Mouse (Mus musculus): ENCODE data around the gene Htr2b. TPM values are rescaled to one million over a fixed set of nuclear protein-coding genes. Genes with fewer than 3 reads are reported as not detected.

Htr2b gene
- 10 to 100 TPM in 1 of 26 experiments, 1 to 10 TPM in 9, under 1 TPM in 13, not detected in 3; 0.25 to 10.5 (median 0.92) TPM for total RNA-seq (2018; cell fraction: chromatin; rRNA removed)
- 1 to 10 TPM in 17 of 26 experiments, under 1 TPM in 9; 0.33 to 6.1 (median 2.3) TPM for total RNA-seq (2018; cell fraction: cytosol; rRNA removed)
- 1 to 10 TPM in 19 of 26 experiments, under 1 TPM in 6, not detected in 1; 0.43 to 9.1 (median 2.3) TPM for total RNA-seq (2018; cell fraction: nucleus; rRNA removed)
- polyA plus RNA-seq (2018): 2.2 to 9.7 TPM (median 5.1 TPM) in 3 replicates

- Histone ChIP-seq H3K4me3 (ENCODE audit: inconsistent target) (no peak within 1 kb of the TSS; the same call in 1 of the 2 replicates), H3K36me3 (ENCODE audit: inconsistent target) (peaks cover 12% of the 10 kb centered on the region), H3K27ac (peak within 1 kb of the TSS; percentile 49), H3K79me2 (ENCODE audit: inconsistent target) (peaks cover 69% of the 10 kb centered on the region)
- WGBS (ENCODE audit: missing documents): 84% methylated on average over 6 of the region's 6 CpGs
These were observed at the start of gene Htr2b for GRCm38 (mm10) chr1:86111779-86112178. Gene Htr2b, minus strand, starts transcription at chr1:86111970.

GRCm38 (mm10) chr1:86161061-86161460, 49.3 kb upstream of the Htr2b start:
- 98% methylated on average over 5 of the region's 5 CpGs for WGBS (ENCODE audit: missing documents)
- Histone ChIP-seq H3K4me3 (ENCODE audit: inconsistent target) (no peak overlapping the region), H3K27ac (no peak overlapping the region), H3K79me2 (ENCODE audit: inconsistent target) (no peaks in the 10 kb centered on the region), H3K36me3 (ENCODE audit: inconsistent target) (no peaks in the 10 kb centered on the region; the same call in 1 of the 2 replicates)

- WGBS (ENCODE audit: missing documents): 100% methylated on average over 5 of the region's 5 CpGs
- no peaks in the 10 kb centered on the region for H3K79me2 ChIP-seq (ENCODE audit: inconsistent target)
- H3K36me3 ChIP-seq (ENCODE audit: inconsistent target): no peaks in the 10 kb centered on the region; the same call in 1 of the 2 replicates
- no peak overlapping the region for H3K27ac ChIP-seq
- H3K4me3 ChIP-seq (ENCODE audit: inconsistent target): no peak overlapping the region
These were observed 48.7 kb upstream of the Htr2b start for GRCm38 (mm10) chr1:86160479-86160878.

GRCm38 (mm10) chr1:86160059-86160458, 48.3 kb upstream of the Htr2b start:
- H3K4me3 ChIP-seq (ENCODE audit: inconsistent target): no peak overlapping the region
- H3K36me3 ChIP-seq (ENCODE audit: inconsistent target): no peaks in the 10 kb centered on the region; the same call in 1 of the 2 replicates
- no peak overlapping the region for H3K27ac ChIP-seq
- 98% methylated on average over 6 of the region's 6 CpGs for WGBS (ENCODE audit: missing documents)
- no peaks in the 10 kb centered on the region for H3K79me2 ChIP-seq (ENCODE audit: inconsistent target)

- 95% methylated on average over 6 of the region's 6 CpGs for WGBS (ENCODE audit: missing documents)
- Histone ChIP-seq H3K4me3 (ENCODE audit: inconsistent target) (no peak overlapping the region), H3K27ac (no peak overlapping the region)
These were observed 44.8 kb upstream of the Htr2b start for GRCm38 (mm10) chr1:86156595-86156994.

GRCm38 (mm10) chr1:86156075-86156474, 44.3 kb upstream of the Htr2b start:
- Histone ChIP-seq H3K36me3 (ENCODE audit: inconsistent target) (no peaks in the 10 kb centered on the region; the same call in 1 of the 2 replicates), H3K27ac (no peak overlapping the region), H3K4me3 (ENCODE audit: inconsistent target) (no peak overlapping the region), H3K79me2 (ENCODE audit: inconsistent target) (no peaks in the 10 kb centered on the region)
- 86% methylated on average over 3 of the region's 3 CpGs for WGBS (ENCODE audit: missing documents)

More at GRCm38 (mm10) chr1:86156595-86156994, 44.8 kb upstream of the Htr2b start:
- H3K36me3 ChIP-seq (ENCODE audit: inconsistent target): no peaks in the 10 kb centered on the region; the same call in 1 of the 2 replicates
- no peaks in the 10 kb centered on the region for H3K79me2 ChIP-seq (ENCODE audit: inconsistent target)

GRCm38 (mm10) chr1:86154824-86155164, 43.0 kb upstream of the Htr2b start:
- H3K27ac ChIP-seq: no peak overlapping the region
- H3K79me2 ChIP-seq (ENCODE audit: inconsistent target): no peaks in the 10 kb centered on the region
- H3K36me3 ChIP-seq (ENCODE audit: inconsistent target): no peaks in the 10 kb centered on the region
- 0% methylated on average over 17 of the region's 18 CpGs for WGBS (ENCODE audit: missing documents)
- peak overlapping the region; percentile 55 for H3K4me3 ChIP-seq (ENCODE audit: inconsistent target)

- 5% methylated on average over 38 of the region's 40 CpGs for WGBS (ENCODE audit: missing documents)
- Histone ChIP-seq H3K4me3 (ENCODE audit: inconsistent target) (peak within 1 kb of the TSS; percentile 55), H3K36me3 (ENCODE audit: inconsistent target) (no peaks in the 10 kb centered on the region), H3K79me2 (ENCODE audit: inconsistent target) (no peaks in the 10 kb centered on the region), H3K27ac (peak within 1 kb of the TSS; percentile 71)
These were observed 42.5 kb upstream of the Htr2b start, which contains the start of gene Armc9 for GRCm38 (mm10) chr1:86154133-86154823. Gene Armc9, plus strand, starts transcription at chr1:86154780.

- 93% methylated on average over 1 of the region's 1 CpGs for WGBS (ENCODE audit: missing documents)
These were observed 40.8 kb upstream of the Htr2b start for GRCm38 (mm10) chr1:86152618-86153017.

GRCm38 (mm10) chr1:86151376-86151775, 39.6 kb upstream of the Htr2b start:
- H3K79me2 ChIP-seq (ENCODE audit: inconsistent target): no peaks in the 10 kb centered on the region

More at GRCm38 (mm10) chr1:86152618-86153017, 40.8 kb upstream of the Htr2b start:
- Histone ChIP-seq H3K79me2 (ENCODE audit: inconsistent target) (no peaks in the 10 kb centered on the region), H3K4me3 (ENCODE audit: inconsistent target) (no peak overlapping the region), H3K36me3 (ENCODE audit: inconsistent target) (no peaks in the 10 kb centered on the region), H3K27ac (no peak overlapping the region)

GRCm38 (mm10) chr1:86150929-86151328, 39.2 kb upstream of the Htr2b start:
- Histone ChIP-seq H3K27ac (no peak overlapping the region), H3K4me3 (ENCODE audit: inconsistent target) (no peak overlapping the region), H3K79me2 (ENCODE audit: inconsistent target) (no peaks in the 10 kb centered on the region), H3K36me3 (ENCODE audit: inconsistent target) (no peaks in the 10 kb centered on the region)
- 62% methylated on average over 6 of the region's 6 CpGs for WGBS (ENCODE audit: missing documents)

More at GRCm38 (mm10) chr1:86151376-86151775, 39.6 kb upstream of the Htr2b start:
- Histone ChIP-seq H3K27ac (no peak overlapping the region), H3K36me3 (ENCODE audit: inconsistent target) (no peaks in the 10 kb centered on the region), H3K4me3 (ENCODE audit: inconsistent target) (no peak overlapping the region)
- 72% methylated on average over 7 of the region's 7 CpGs for WGBS (ENCODE audit: missing documents)

GRCm38 (mm10) chr1:86148161-86148560, 36.4 kb upstream of the Htr2b start:
- WGBS (ENCODE audit: missing documents): 70% methylated on average over 9 of the region's 9 CpGs
- no peaks in the 10 kb centered on the region for H3K36me3 ChIP-seq (ENCODE audit: inconsistent target)

GRCm38 (mm10) chr1:86147557-86147956, 35.8 kb upstream of the Htr2b start:
- WGBS (ENCODE audit: missing documents): 16% methylated on average over 5 of the region's 5 CpGs
- Histone ChIP-seq H3K36me3 (ENCODE audit: inconsistent target) (no peaks in the 10 kb centered on the region), H3K4me3 (ENCODE audit: inconsistent target) (no peak overlapping the region), H3K79me2 (ENCODE audit: inconsistent target) (no peaks in the 10 kb centered on the region), H3K27ac (no peak overlapping the region)

More at GRCm38 (mm10) chr1:86148161-86148560, 36.4 kb upstream of the Htr2b start:
- Histone ChIP-seq H3K79me2 (ENCODE audit: inconsistent target) (no peaks in the 10 kb centered on the region), H3K4me3 (ENCODE audit: inconsistent target) (no peak overlapping the region), H3K27ac (no peak overlapping the region)

GRCm38 (mm10) chr1:86146293-86146692, 34.5 kb upstream of the Htr2b start:
- 89% methylated on average over 5 of the region's 5 CpGs for WGBS (ENCODE audit: missing documents)

More at GRCm38 (mm10) chr1:86146293-86146692, 34.5 kb upstream of the Htr2b start:
- H3K27ac ChIP-seq: no peak overlapping the region
- no peak overlapping the region for H3K4me3 ChIP-seq (ENCODE audit: inconsistent target)
- H3K79me2 ChIP-seq (ENCODE audit: inconsistent target): no peaks in the 10 kb centered on the region
- H3K36me3 ChIP-seq (ENCODE audit: inconsistent target): no peaks in the 10 kb centered on the region

Data from macrophage (primary cell).